Mouse (Mus musculus) MEL (cell line): ENCODE measurements around the gene Gm37240.

Experiments used
- BHLHE40 ChIP-seq: IDR thresholded peaks from 2 replicates; pipeline ENCODE4 v1.6.1; 2012; ENCODE audit warnings: low read depth, mild to moderate bottlenecking, inconsistent platforms, low read length, improper control_type of control experiment, borderline replicate concordance
- CTCF ChIP-seq, 3 experiments: IDR thresholded peaks in 2 of 3; conservative IDR thresholded peaks in 1 of 3; 2 replicates each; pipeline ENCODE4 v1.5.1; 2011 to 2012; ENCODE audit warnings: low read length in 3 of 3, low read depth in 2 of 3, mild to moderate bottlenecking in 2 of 3, improper control_type of control experiment in 1 of 3, inconsistent platforms in 1 of 3, mixed read lengths in 1 of 3, moderate library complexity in 1 of 3; ENCODE audit not compliant: control insufficient read depth in 1 of 3, insufficient read depth in 1 of 3, poor library complexity in 1 of 3, severe bottlenecking in 1 of 3
- EP300 ChIP-seq, 2 experiments: IDR thresholded peaks; 2 replicates each; pipeline ENCODE4 v1.6.1; 2011; ENCODE audit warnings: improper control_type of control experiment in 2 of 2, low read length in 2 of 2, low read depth in 1 of 2, mild to moderate bottlenecking in 1 of 2
- GABPA ChIP-seq: IDR thresholded peaks from 2 replicates; pipeline ENCODE4 v1.6.1; 2012; ENCODE audit warnings: low read depth, mild to moderate bottlenecking, inconsistent platforms, low read length, improper control_type of control experiment, moderate library complexity
- GATA1 ChIP-seq: IDR thresholded peaks from 2 replicates; pipeline ENCODE4 v1.6.1; 2011; ENCODE audit warnings: low read depth, low read length, improper control_type of control experiment
- HCFC1 ChIP-seq: IDR thresholded peaks from 2 replicates; pipeline ENCODE4 v1.6.1; 2012; ENCODE audit warnings: low read depth, mild to moderate bottlenecking, inconsistent platforms, low read length, improper control_type of control experiment, moderate library complexity
- MAX ChIP-seq: IDR thresholded peaks from 2 replicates; pipeline ENCODE4 v1.6.1; 2011; ENCODE audit warnings: low read length, improper control_type of control experiment
- POLR2A ChIP-seq, 2 experiments: IDR thresholded peaks; 2 replicates each; pipeline ENCODE4 v1.6.1; 2011 to 2012; ENCODE audit warnings: low read length in 2 of 2, mild to moderate bottlenecking in 2 of 2, control low read depth in 1 of 2, improper control_type of control experiment in 1 of 2, low read depth in 1 of 2, moderate library complexity in 1 of 2; ENCODE audit not compliant: control insufficient read depth in 1 of 2, insufficient read depth in 1 of 2, poor library complexity in 1 of 2
- RCOR1 ChIP-seq: IDR thresholded peaks from 2 replicates; pipeline ENCODE4 v1.6.1; 2012; ENCODE audit warnings: low read depth, mild to moderate bottlenecking, inconsistent platforms, low read length, improper control_type of control experiment
- USF1 ChIP-seq: IDR thresholded peaks from 2 replicates; pipeline ENCODE4 v1.6.1; 2014; ENCODE audit warnings: low read depth, mild to moderate bottlenecking, inconsistent platforms, low read length, improper control_type of control experiment, moderate library complexity
- ZNF384 ChIP-seq: IDR thresholded peaks from 2 replicates; pipeline ENCODE4 v1.6.1; 2012; ENCODE audit warnings: low read depth, mild to moderate bottlenecking, inconsistent platforms, low read length, improper control_type of control experiment

DNA sequence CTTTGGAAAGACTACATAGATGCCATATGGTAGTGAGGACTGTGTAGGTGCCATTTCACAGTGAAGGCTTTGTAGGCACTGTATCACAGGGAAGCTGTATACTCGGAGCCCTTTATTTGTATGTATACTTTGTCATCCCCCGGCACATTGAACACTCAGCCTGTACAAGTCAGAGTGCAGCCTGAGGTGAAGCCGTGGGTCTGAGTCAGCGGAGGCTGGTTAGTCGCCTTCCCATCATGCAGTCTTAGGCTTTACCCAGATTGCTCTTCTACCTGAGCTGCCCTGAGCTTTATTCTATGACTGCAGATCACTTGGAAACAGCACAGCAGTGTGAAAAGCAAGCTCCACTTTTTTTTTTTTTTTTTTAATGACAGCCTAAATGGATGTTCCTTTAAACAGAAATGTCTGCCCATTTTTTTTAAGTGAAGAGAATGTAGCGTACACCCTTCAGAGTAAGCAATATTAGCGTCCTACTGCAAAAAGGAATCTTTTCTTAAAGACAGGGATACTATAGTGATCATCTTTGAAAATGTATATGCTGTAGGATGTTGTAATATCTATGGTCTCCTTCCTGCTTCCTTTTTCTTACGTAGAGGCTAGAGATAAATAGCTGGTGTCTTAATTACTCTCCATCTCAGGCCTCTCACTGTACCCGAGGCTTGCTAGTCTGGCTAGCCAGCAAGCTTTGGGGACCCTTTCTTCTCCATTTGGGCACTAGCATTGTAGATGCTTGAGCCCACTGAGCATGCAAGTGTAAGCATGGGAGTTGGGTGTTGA is 969.2 kb downstream of the Gm37240 start:
- TF ChIP-seq RCOR1 (no peak), CTCF (IDR thresholded peaks at IDR 0.05 in 2 of 3, conservative IDR thresholded peaks at IDR 0.05 in 1 of 3; ENCODE audit: control insufficient read depth in 1 of 3, insufficient read depth in 1 of 3, low read depth in 2 of 3, low read length in 3 of 3, poor library complexity in 1 of 3, severe bottlenecking in 1 of 3) (no peak), POLR2A (IDR thresholded peaks at IDR 0.05; ENCODE audit: control insufficient read depth in 1 of 2, insufficient read depth in 1 of 2, low read depth in 1 of 2, low read length in 2 of 2, poor library complexity in 1 of 2) (no peak), GATA1 (no peak), EP300 (IDR thresholded peaks at IDR 0.05; ENCODE audit: low read depth in 1 of 2, low read length in 2 of 2) (no peak), BHLHE40 (no peak), ZNF384 (peak; percentile 80), HCFC1 (no peak), MAX (no peak), USF1 (no peak), GABPA (no peak)
